Mouse (Mus musculus) heart, embryonic 13.5 days (tissue): Measurements from ENCODE around the gene Olfr545. TPM values are rescaled to one million over a fixed set of nuclear protein-coding genes. Genes with fewer than 3 reads are reported as not detected.

Experiments
- polyA plus RNA-seq: library from polyadenylated mRNA; unstranded; fragments of >200 nt; fragmentation: Nextera tagmentation; extraction: Ambion mirVana; gene quantifications from 2 replicates; pipeline ENCODE4 v1.2.1, GENCODE M21; 2015

Gene Olfr545
- polyA plus RNA-seq, 1 experiment from 2014 or later: 0.13 TPM

Other genes starting within 250 kb of the Olfr545 start
- gene Rhog, start 243.5 kb downstream of the Olfr545 start, polyA plus RNA-seq: 43.8 and 46.5 TPM in 2 replicates
- 11.7 and 13.0 TPM in 2 replicates for gene Stim1, start 231.8 kb downstream of the Olfr545 start, polyA plus RNA-seq
- 126 and 130 TPM in 2 replicates for gene Rrm1, start 57.9 kb downstream of the Olfr545 start, polyA plus RNA-seq
- 0.36 TPM in 1 of 2 replicates, not detected in the other for gene Olfr543, start 17.9 kb downstream of the Olfr545 start, polyA plus RNA-seq
- gene Olfr544, start 11.3 kb downstream of the Olfr545 start, polyA plus RNA-seq: not detected in 2 replicates
- not detected in 2 replicates for gene Olfr547, start 35.2 kb upstream of the Olfr545 start, polyA plus RNA-seq
- gene Olfr548-ps1, start 41.3 kb upstream of the Olfr545 start, polyA plus RNA-seq: not detected in 2 replicates
- gene Olfr549, start 50.3 kb upstream of the Olfr545 start, polyA plus RNA-seq: not detected in 2 replicates
- 0.51 and 0.64 TPM in 2 replicates for gene Trim21, start 65.9 kb upstream of the Olfr545 start, polyA plus RNA-seq
- gene Olfr550, start 71.9 kb upstream of the Olfr545 start, polyA plus RNA-seq: not detected in 2 replicates
- gene Olfr551, start 92.3 kb upstream of the Olfr545 start, polyA plus RNA-seq: not detected in 2 replicates
- gene Olfr552, start 98.2 kb upstream of the Olfr545 start, polyA plus RNA-seq: not detected in 2 replicates
- not detected in 2 replicates for gene Olfr553, start 118.6 kb upstream of the Olfr545 start, polyA plus RNA-seq
- gene Olfr554, start 138.9 kb upstream of the Olfr545 start, polyA plus RNA-seq: not detected in 2 replicates
- gene Olfr555, start 159.2 kb upstream of the Olfr545 start, polyA plus RNA-seq: not detected in 2 replicates
- gene Olfr556, start 165.3 kb upstream of the Olfr545 start, polyA plus RNA-seq: not detected in 2 replicates
- 11.3 and 12.1 TPM in 2 replicates for gene Trim68, start 187.8 kb upstream of the Olfr545 start, polyA plus RNA-seq
- not detected in 2 replicates for gene Olfr557, start 196.3 kb upstream of the Olfr545 start, polyA plus RNA-seq
- 0.05 TPM in 1 of 2 replicates, not detected in the other for gene Olfr558, start 202.6 kb upstream of the Olfr545 start, polyA plus RNA-seq
- gene Olfr33, start 219.5 kb upstream of the Olfr545 start, polyA plus RNA-seq: not detected in 2 replicates
- gene Olfr559, start 227.9 kb upstream of the Olfr545 start, polyA plus RNA-seq: not detected in 2 replicates